Mouse (Mus musculus): ENCODE measurements around the gene 2310061N02Rik. TPM values are rescaled to one million over a fixed set of nuclear protein-coding genes. Genes with fewer than 3 reads are reported as not detected.

Gene 2310061N02Rik
- total and polyA plus RNA-seq, 3 experiments: not detected

DNA sequence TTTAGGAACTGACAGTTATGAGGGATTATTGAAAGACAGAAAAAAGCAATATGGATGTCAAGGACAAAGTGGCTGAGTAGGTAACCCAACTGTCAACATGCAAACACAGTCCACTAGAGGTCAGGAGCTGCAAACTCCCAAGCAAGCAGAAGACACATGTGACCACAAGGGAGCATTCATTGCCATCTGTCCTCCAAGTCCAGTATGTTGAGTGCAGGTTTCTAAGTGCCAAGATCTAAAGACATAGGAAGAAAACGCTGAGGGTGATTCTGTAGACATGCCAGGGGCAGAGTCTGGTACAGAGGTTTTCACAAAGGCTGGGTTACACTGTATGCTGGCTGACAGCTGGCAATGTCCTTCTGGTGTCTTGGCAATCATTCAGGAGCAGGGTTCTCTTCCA, 50.3 kb downstream of the 2310061N02Rik start:
- Histone ChIP-seq H3K9ac (ENCODE audit: control insufficient read depth, low read depth, low read length, poor library complexity, severe bottlenecking) (no peak overlapping the region), H3K4me3 (ENCODE audit: control insufficient read depth in 1 of 2, insufficient read depth in 1 of 2, low read depth in 2 of 2, low read length in 2 of 2) (no peak overlapping the region), H3K36me3 (ENCODE audit: control insufficient read depth in 1 of 2, insufficient read depth in 2 of 2, low read length in 2 of 2) (no peaks in the 10 kb centered on the region), H3K27ac (ENCODE audit: control insufficient read depth, low read depth, low read length) (no peak overlapping the region), H3K4me1 (ENCODE audit: control insufficient read depth in 1 of 2, insufficient read depth in 2 of 2, low read length in 2 of 2) (no peaks in the 10 kb centered on the region), H3K79me2 (ENCODE audit: control insufficient read depth, insufficient read depth, low read length, poor library complexity) (no peaks in the 10 kb centered on the region), H3K9me3 (replicated peaks; ENCODE audit: insufficient read depth, low read length) (no peaks in the 10 kb centered on the region), H3K27me3 (ENCODE audit: control insufficient read depth in 1 of 2, insufficient read depth in 2 of 2, low read length in 2 of 2) (no peaks in the 10 kb centered on the region)
- no peak for TF ChIP-seq E2F4 (IDR thresholded peaks at IDR 0.05; ENCODE audit: borderline replicate concordance, low read depth, low read length)
- no peak for TF ChIP-seq ZKSCAN1 (IDR thresholded peaks at IDR 0.05; ENCODE audit: low read depth, low read length)
- no peak for TF ChIP-seq ELF1 (IDR thresholded peaks at IDR 0.05; ENCODE audit: low read depth, low read length)
- TF ChIP-seq ZNF384 (IDR thresholded peaks at IDR 0.05; ENCODE audit: low read depth, low read length): no peak
- TF ChIP-seq RCOR1 (IDR thresholded peaks at IDR 0.05; ENCODE audit: low read depth, low read length): no peak
- TF ChIP-seq HCFC1 (IDR thresholded peaks at IDR 0.05; ENCODE audit: low read depth, low read length): no peak
- no peak for TF ChIP-seq MYC (IDR thresholded peaks at IDR 0.05; ENCODE audit: low read depth, low read length)
- no peak for TF ChIP-seq CTCF (IDR thresholded peaks at IDR 0.05 in 2 of 3, conservative IDR thresholded peaks at IDR 0.05 in 1 of 3; ENCODE audit: control insufficient read depth in 1 of 3, insufficient read depth in 1 of 3, low read depth in 2 of 3, low read length in 3 of 3, poor library complexity in 1 of 3, severe bottlenecking in 1 of 3)
- no peak for TF ChIP-seq GATA1 (IDR thresholded peaks at IDR 0.05; ENCODE audit: low read depth, low read length)
- no peak for TF ChIP-seq SIN3A (IDR thresholded peaks at IDR 0.05; ENCODE audit: low read length)
- no peak for TF ChIP-seq EP300 (IDR thresholded peaks at IDR 0.05; ENCODE audit: low read depth in 1 of 2, low read length in 2 of 2)
- no peak for DNase-seq (ENCODE audit: low read depth, low spot score)

Other genes starting within 250 kb of the 2310061N02Rik start
- not detected in 2 replicates for gene Cldn17, start 201.0 kb downstream of the 2310061N02Rik start, total RNA-seq (2012; rRNA removed)
- gene Cldn17, start 201.0 kb downstream of the 2310061N02Rik start, polyA plus RNA-seq (2012; ENCODE audit: insufficient read depth in 1 of 2, insufficient read length in 2 of 2, low read depth in 1 of 2, low replicate concordance in 2 of 2, missing spikeins in 1 of 2): not detected
- gene Cldn8, start 144.8 kb downstream of the 2310061N02Rik start, total RNA-seq (2012; rRNA removed): not detected in 2 replicates
- not detected for gene Cldn8, start 144.8 kb downstream of the 2310061N02Rik start, polyA plus RNA-seq (2012; ENCODE audit: insufficient read depth in 1 of 2, insufficient read length in 2 of 2, low read depth in 1 of 2, low replicate concordance in 2 of 2, missing spikeins in 1 of 2)
- not detected in 2 replicates for gene Krtap24-1, start 95.7 kb downstream of the 2310061N02Rik start, total RNA-seq (2012; rRNA removed)
- not detected for gene Krtap24-1, start 95.7 kb downstream of the 2310061N02Rik start, polyA plus RNA-seq (2012; ENCODE audit: insufficient read depth in 1 of 2, insufficient read length in 2 of 2, low read depth in 1 of 2, low replicate concordance in 2 of 2, missing spikeins in 1 of 2)
- gene 2310079G19Rik, start 80.3 kb downstream of the 2310061N02Rik start, total RNA-seq (2012; rRNA removed): not detected in 2 replicates
- not detected for gene 2310079G19Rik, start 80.3 kb downstream of the 2310061N02Rik start, polyA plus RNA-seq (2012; ENCODE audit: insufficient read depth in 1 of 2, insufficient read length in 2 of 2, low read depth in 1 of 2, low replicate concordance in 2 of 2, missing spikeins in 1 of 2)
- gene Krtap26-1, start 60.2 kb downstream of the 2310061N02Rik start, total RNA-seq (2012; rRNA removed): not detected in 2 replicates
- not detected for gene Krtap26-1, start 60.2 kb downstream of the 2310061N02Rik start, polyA plus RNA-seq (2012; ENCODE audit: insufficient read depth in 1 of 2, insufficient read length in 2 of 2, low read depth in 1 of 2, low replicate concordance in 2 of 2, missing spikeins in 1 of 2)
- gene Krtap27-1, start 36.3 kb downstream of the 2310061N02Rik start, total RNA-seq (2012; rRNA removed): not detected in 2 replicates
- gene Krtap27-1, start 36.3 kb downstream of the 2310061N02Rik start, polyA plus RNA-seq (2012; ENCODE audit: insufficient read depth in 1 of 2, insufficient read length in 2 of 2, low read depth in 1 of 2, low replicate concordance in 2 of 2, missing spikeins in 1 of 2): not detected
- not detected in 2 replicates for gene Krtap13-1, start 20.9 kb upstream of the 2310061N02Rik start, total RNA-seq (2012; rRNA removed)
- gene Krtap13-1, start 20.9 kb upstream of the 2310061N02Rik start, polyA plus RNA-seq (2012; ENCODE audit: insufficient read depth in 1 of 2, insufficient read length in 2 of 2, low read depth in 1 of 2, low replicate concordance in 2 of 2, missing spikeins in 1 of 2): not detected
- gene Krtap13, start 43.7 kb upstream of the 2310061N02Rik start, total RNA-seq (2012; rRNA removed): not detected in 2 replicates
- gene Krtap13, start 43.7 kb upstream of the 2310061N02Rik start, polyA plus RNA-seq (2012; ENCODE audit: insufficient read depth in 1 of 2, insufficient read length in 2 of 2, low read depth in 1 of 2, low replicate concordance in 2 of 2, missing spikeins in 1 of 2): not detected
- not detected in 2 replicates for gene 2310034C09Rik, start 50.9 kb upstream of the 2310061N02Rik start, total RNA-seq (2012; rRNA removed)
- gene 2310034C09Rik, start 50.9 kb upstream of the 2310061N02Rik start, polyA plus RNA-seq (2012; ENCODE audit: insufficient read depth in 1 of 2, insufficient read length in 2 of 2, low read depth in 1 of 2, low replicate concordance in 2 of 2, missing spikeins in 1 of 2): not detected
- gene 2310057N15Rik, start 66.2 kb upstream of the 2310061N02Rik start, total RNA-seq (2012; rRNA removed): not detected in 2 replicates
- gene 2310057N15Rik, start 66.2 kb upstream of the 2310061N02Rik start, polyA plus RNA-seq (2012; ENCODE audit: insufficient read depth in 1 of 2, insufficient read length in 2 of 2, low read depth in 1 of 2, low replicate concordance in 2 of 2, missing spikeins in 1 of 2): not detected
- gene Gm5965, start 69.9 kb upstream of the 2310061N02Rik start, total RNA-seq (2012; rRNA removed): not detected in 2 replicates
- not detected for gene Gm5965, start 69.9 kb upstream of the 2310061N02Rik start, polyA plus RNA-seq (2012; ENCODE audit: insufficient read depth in 1 of 2, insufficient read length in 2 of 2, low read depth in 1 of 2, low replicate concordance in 2 of 2, missing spikeins in 1 of 2)
- gene Gm20741, start 104.3 kb upstream of the 2310061N02Rik start, total RNA-seq (2012; rRNA removed): not detected in 2 replicates
- not detected for gene Gm20741, start 104.3 kb upstream of the 2310061N02Rik start, polyA plus RNA-seq (2012; ENCODE audit: insufficient read depth in 1 of 2, insufficient read length in 2 of 2, low read depth in 1 of 2, low replicate concordance in 2 of 2, missing spikeins in 1 of 2)
- not detected in 2 replicates for gene Krtap15, start 112.3 kb upstream of the 2310061N02Rik start, total RNA-seq (2012; rRNA removed)
- not detected for gene Krtap15, start 112.3 kb upstream of the 2310061N02Rik start, polyA plus RNA-seq (2012; ENCODE audit: insufficient read depth in 1 of 2, insufficient read length in 2 of 2, low read depth in 1 of 2, low replicate concordance in 2 of 2, missing spikeins in 1 of 2)
- not detected in 2 replicates for gene Krtap14, start 118.2 kb upstream of the 2310061N02Rik start, total RNA-seq (2012; rRNA removed)
- gene Krtap14, start 118.2 kb upstream of the 2310061N02Rik start, polyA plus RNA-seq (2012; ENCODE audit: insufficient read depth in 1 of 2, insufficient read length in 2 of 2, low read depth in 1 of 2, low replicate concordance in 2 of 2, missing spikeins in 1 of 2): not detected
- gene Krtap19-1, start 161.4 kb upstream of the 2310061N02Rik start, total RNA-seq (2012; rRNA removed): not detected in 2 replicates
- gene Krtap19-1, start 161.4 kb upstream of the 2310061N02Rik start, polyA plus RNA-seq (2012; ENCODE audit: insufficient read depth in 1 of 2, insufficient read length in 2 of 2, low read depth in 1 of 2, low replicate concordance in 2 of 2, missing spikeins in 1 of 2): not detected
- gene Krtap19-2, start 166.3 kb upstream of the 2310061N02Rik start, total RNA-seq (2012; rRNA removed): not detected in 2 replicates
- not detected for gene Krtap19-2, start 166.3 kb upstream of the 2310061N02Rik start, polyA plus RNA-seq (2012; ENCODE audit: insufficient read depth in 1 of 2, insufficient read length in 2 of 2, low read depth in 1 of 2, low replicate concordance in 2 of 2, missing spikeins in 1 of 2)
- not detected in 2 replicates for gene Krtap19-3, start 170.1 kb upstream of the 2310061N02Rik start, total RNA-seq (2012; rRNA removed)
- gene Krtap19-3, start 170.1 kb upstream of the 2310061N02Rik start, polyA plus RNA-seq (2012; ENCODE audit: insufficient read depth in 1 of 2, insufficient read length in 2 of 2, low read depth in 1 of 2, low replicate concordance in 2 of 2, missing spikeins in 1 of 2): not detected
- not detected in 2 replicates for gene Krtap19-4, start 177.1 kb upstream of the 2310061N02Rik start, total RNA-seq (2012; rRNA removed)
- gene Krtap19-4, start 177.1 kb upstream of the 2310061N02Rik start, polyA plus RNA-seq (2012; ENCODE audit: insufficient read depth in 1 of 2, insufficient read length in 2 of 2, low read depth in 1 of 2, low replicate concordance in 2 of 2, missing spikeins in 1 of 2): not detected
- not detected in 2 replicates for gene Krtap19-5, start 188.5 kb upstream of the 2310061N02Rik start, total RNA-seq (2012; rRNA removed)
- gene Krtap19-5, start 188.5 kb upstream of the 2310061N02Rik start, polyA plus RNA-seq (2012; ENCODE audit: insufficient read depth in 1 of 2, insufficient read length in 2 of 2, low read depth in 1 of 2, low replicate concordance in 2 of 2, missing spikeins in 1 of 2): not detected
- gene Krtap19-9b, start 224.3 kb upstream of the 2310061N02Rik start, total RNA-seq (2012; rRNA removed): not detected in 2 replicates
- gene Krtap19-9b, start 224.3 kb upstream of the 2310061N02Rik start, polyA plus RNA-seq (2012; ENCODE audit: insufficient read depth in 1 of 2, insufficient read length in 2 of 2, low read depth in 1 of 2, low replicate concordance in 2 of 2, missing spikeins in 1 of 2): not detected

Measured in MEL (cell line).